Mouse (Mus musculus): ENCODE measurements around the gene Chadl. TPM values are rescaled to one million over a fixed set of nuclear protein-coding genes. Genes with fewer than 3 reads are reported as not detected.
A peak's percentile ranks its signal among the peaks of the same experiment; 100 is the strongest.
"Not testable (repeated sequence)": the region's sequence is repeated elsewhere in the genome, so short reads cannot be mapped to it uniquely, and the experiment has no call there.

Gene Chadl
- 1 to 10 TPM; 1.8 to 3.0 TPM for total RNA-seq (2021)
- long read RNA-seq, experiment 1, partial matches to known transcripts = 4 of 6 reads
- long read RNA-seq, experiment 1, other reads (novel, unspliced or antisense) = 1 of 6 reads
- long read RNA-seq, experiment 2, partial matches to known transcripts = 11 of 17 reads
- long read RNA-seq, experiment 2, other reads (novel, unspliced or antisense) = 1 of 17 reads

- DNase-seq (ENCODE audit: low spot score in 2 of 2) = no peak
Measured at GRCm38 (mm10) chr15:81697175-81697574, at the start of gene Chadl. Gene Chadl (minus strand): TSS chr15:81697287.

- peak; percentile 56 to 67 for DNase-seq (ENCODE audit: low spot score in 2 of 2)
Measured at GRCm38 (mm10) chr15:81745601-81746114, 48.6 kb upstream of the Chadl start.

DNA sequence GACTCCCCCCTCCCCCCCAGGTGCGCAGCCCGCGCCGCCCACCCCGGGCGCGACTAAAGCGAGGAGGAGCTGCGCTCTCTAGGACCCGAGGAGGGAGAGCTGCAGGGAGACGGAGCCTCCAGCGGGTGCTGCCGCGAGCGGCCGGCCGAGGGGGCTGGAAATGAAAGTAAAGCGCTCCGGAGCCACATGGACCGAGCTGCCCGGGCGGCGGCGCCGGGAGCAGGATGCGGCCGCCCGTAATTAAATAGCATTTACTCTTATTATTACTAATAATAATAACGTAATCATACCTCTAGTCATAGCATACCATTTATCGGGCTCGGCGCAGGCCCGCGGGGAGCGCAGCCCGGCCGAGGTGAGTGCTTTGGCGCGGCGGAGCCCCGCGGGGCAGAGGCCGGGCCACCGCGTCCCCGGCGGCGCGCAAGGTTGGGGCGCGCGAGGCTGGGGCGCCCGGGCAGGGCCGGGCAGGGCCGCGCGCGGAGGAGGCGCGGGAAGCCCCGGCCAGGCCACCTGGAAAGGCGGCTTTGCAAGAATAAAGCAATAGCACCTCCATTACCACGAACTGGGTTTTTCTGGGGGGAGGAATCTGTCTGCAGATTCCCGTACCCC lies 48.0 kb upstream of the Chadl start, which contains the start of the genes Zc3h7b and Rangap1:
Zc3h7b (plus strand) TSS at position 66 of the 609 bp plus-strand sequence.
Rangap1 (minus strand) TSS at position 539 of the 609 bp plus-strand sequence.
- peak; percentile 72 to 79 for DNase-seq (ENCODE audit: low spot score in 2 of 2)

- DNase-seq (ENCODE audit: low spot score in 2 of 2) = not testable (repeated sequence)
Measured at GRCm38 (mm10) chr15:81742368-81742767, 45.3 kb upstream of the Chadl start.

DNA sequence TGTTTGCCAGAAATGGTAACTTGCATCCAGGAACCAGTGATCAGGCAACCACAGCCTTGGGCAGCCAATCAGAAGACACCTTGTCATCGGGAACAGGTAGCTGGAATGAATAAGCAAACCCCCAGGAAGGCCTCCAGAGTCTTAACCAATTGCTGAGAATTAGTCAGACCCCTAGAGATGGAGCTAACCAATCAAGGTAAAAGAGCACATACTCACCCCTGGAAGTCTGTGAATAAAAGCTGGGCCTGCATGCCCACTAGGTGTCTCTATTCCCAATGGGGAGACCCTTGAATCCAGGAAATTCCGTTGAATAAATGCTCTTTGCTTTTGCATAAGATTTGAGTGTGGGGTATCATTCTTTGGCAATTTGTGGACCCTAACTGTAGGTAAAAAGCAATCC lies 42.8 kb upstream of the Chadl start:
- DNase-seq (ENCODE audit: low spot score in 2 of 2) = no peak

- DNase-seq (ENCODE audit: low spot score in 2 of 2) = no peak
Measured at GRCm38 (mm10) chr15:81739296-81739695, 42.2 kb upstream of the Chadl start.

DNA sequence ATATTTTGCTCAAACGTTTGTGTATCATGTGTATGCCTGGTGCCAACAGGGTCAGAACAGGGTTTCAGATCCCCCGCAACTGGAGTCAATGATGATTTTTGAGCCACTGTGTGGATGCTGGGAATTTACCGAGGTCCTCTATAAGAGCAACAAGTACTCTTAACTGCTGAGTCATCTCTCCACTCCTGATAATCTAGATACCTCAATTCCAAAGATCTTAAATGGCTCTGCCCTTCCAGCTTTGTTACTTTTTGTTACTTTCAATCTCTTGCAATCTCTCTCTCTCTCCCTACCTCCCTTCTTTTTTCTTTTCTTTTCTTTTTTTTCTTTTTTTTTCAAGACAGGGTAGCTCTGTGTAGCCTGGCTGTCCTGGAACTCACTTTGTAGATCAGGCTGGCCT lies 38.0 kb upstream of the Chadl start:
- DNase-seq (ENCODE audit: low spot score in 2 of 2) = no peak

DNA sequence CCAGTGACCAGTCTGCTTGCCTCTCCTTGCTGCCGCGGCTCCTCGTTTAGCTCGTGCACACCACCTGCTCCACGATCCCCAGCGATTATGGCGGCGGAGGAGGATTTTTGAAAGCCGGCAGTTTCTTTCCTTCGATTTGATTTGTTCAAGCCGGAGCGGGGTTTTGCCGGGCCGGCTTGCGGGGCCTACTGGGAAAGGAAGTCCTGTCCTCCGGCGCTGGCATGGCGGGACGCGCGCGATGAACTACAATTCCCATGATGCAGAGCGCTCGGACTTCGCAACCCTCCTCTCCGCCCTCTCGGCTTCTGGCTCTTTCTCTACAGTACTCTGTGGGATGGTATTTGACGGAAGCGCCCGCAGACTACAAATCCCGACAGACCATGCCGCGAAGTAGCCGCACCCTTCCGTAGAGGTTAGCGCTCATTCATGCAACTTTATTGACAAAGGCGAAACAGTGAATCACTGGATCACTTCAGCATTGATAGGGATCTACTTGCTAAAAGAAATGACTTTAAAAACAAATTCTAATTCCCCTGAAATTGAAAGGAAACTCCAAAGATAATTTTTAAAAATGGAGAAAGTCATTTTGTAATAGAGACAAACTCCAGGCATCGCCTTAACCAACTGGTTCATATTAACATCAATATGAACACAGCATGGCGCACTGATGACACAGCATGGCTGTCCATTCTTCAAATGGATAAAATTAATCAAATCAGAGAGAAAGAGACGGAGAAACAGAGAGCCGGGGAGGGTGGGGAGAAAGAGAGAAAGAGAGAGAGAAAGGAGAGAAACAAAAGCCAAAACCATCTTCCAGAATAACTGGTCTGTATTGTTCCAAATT lies 32.9 kb upstream of the Chadl start:
- DNase-seq (ENCODE audit: low spot score in 2 of 2) = peak; percentile 89 to 91

DNA sequence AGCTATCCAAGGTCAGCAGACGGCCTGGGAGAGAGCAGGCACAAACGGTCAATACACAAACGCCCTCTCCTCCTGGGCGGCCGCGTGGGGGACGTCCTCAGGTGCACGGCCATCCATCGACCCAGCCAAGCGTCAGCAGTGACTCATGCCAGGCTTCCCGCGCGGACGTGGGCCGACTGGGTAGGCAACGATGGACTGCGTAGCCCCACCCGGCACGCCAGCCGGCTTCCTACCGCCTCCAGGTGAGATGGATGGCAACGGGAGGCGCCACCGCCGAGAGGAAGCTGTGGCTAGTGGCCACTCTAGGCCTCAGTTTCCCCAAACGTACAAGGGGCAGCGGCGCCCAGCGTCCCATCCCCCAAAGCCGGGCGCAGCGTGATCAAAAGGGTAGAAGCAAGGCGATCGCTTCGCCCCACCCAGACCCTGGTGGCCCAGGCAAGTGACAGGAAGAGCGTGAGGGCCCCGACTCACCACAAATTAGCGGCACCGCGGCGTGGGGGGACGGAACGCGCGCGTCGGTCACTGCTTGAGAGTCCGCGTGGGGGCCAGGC lies 32.2 kb upstream of the Chadl start:
- DNase-seq (ENCODE audit: low spot score in 2 of 2) = peak; percentile 23 to 47

- no peak for DNase-seq (ENCODE audit: low spot score in 2 of 2)
Measured at GRCm38 (mm10) chr15:81725965-81726364, 28.9 kb upstream of the Chadl start.

GRCm38 (mm10) chr15:81723653-81724052 lies 26.6 kb upstream of the Chadl start:
- DNase-seq (ENCODE audit: low spot score in 2 of 2) = no peak

GRCm38 (mm10) chr15:81722361-81722760 lies 25.3 kb upstream of the Chadl start:
- no peak for DNase-seq (ENCODE audit: low spot score in 2 of 2)

DNA sequence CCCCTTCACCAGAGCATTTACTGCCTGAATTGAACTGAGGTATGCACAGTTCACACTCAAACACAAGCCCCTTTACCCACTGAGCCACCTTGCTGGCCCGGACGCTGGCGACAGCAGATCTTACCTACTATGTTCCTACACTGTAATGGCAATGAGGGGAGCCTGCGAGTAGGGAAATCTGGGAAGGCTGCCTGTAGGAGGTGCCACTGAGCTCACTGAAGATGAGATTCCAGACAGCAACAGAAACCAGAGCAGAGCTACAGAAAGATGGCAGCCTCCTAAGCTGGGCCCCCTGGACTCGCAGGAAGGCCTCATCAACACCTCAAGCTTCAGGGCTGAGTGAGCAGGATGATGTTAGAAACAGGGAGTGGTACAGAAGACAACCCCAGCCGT lies 22.0 kb upstream of the Chadl start:
- DNase-seq (ENCODE audit: low spot score in 2 of 2) = no peak

- DNase-seq (ENCODE audit: low spot score in 2 of 2) = no peak
Measured at GRCm38 (mm10) chr15:81718336-81719138, 21.4 kb upstream of the Chadl start.

GRCm38 (mm10) chr15:81713742-81714141 lies 16.7 kb upstream of the Chadl start:
- DNase-seq (ENCODE audit: low spot score in 2 of 2) = no peak

DNA sequence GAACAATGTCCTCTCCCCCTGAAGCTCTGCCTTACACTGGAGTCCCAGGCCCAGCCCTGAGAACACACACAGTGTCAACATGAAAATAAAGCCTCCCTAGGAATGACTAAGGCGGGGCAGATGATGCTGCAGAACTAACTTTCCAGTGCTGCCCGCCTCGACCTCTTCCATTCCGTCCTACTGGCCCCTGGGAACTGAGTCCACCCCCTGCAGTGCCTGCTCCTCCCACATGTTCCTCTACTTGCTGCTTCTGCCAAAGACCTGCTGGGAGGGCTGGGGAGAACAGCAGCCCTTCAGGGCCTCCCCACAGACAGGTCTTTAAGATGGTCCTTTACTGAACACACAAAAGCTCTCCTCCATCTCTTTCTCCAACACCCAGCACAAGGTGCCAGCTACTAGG lies 13.7 kb upstream of the Chadl start:
- DNase-seq (ENCODE audit: low spot score in 2 of 2) = no peak

DNA sequence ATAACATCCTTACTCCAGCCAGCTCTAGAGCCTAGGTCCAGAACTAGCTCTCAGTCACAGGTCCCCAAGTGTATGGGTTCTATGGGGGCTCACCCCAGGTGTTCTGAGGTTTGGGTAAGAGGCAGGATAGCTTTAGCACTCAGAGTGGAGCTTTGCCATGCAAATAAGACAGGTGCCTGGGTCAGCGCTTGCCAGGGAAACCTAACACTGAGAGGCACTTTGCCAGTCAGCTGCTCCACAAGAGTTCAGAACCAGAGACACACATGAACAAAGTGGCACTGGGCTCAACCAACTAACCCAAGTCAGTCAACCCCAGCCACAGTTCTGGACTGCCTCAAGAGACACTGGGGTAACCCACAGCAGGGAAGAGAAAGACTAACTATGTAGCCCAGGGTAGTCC lies 12.6 kb upstream of the Chadl start:
- no peak for DNase-seq (ENCODE audit: low spot score in 2 of 2)

DNA sequence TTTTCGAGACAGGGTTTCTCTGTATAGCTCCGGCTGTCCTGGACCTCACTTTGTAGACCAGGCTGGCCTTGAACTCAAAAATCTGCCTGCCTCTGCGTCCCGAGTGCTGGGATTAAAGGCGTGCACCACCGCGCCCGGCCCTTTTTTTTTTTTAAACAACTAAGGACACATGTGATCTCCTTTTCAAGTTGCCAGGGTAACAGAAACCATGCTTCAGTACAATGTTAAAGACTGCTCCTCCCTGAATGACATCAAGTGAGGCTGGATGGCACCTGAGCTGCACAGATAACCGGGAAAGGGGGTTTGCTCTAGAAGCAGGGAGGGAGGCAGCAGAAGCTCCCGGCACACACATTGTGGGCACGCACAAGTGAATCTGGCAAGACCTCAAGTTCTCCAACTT lies 11.9 kb upstream of the Chadl start:
- no peak for DNase-seq (ENCODE audit: low spot score in 2 of 2)

GRCm38 (mm10) chr15:81703094-81703489 lies 6.0 kb upstream of the Chadl start:
- DNase-seq (ENCODE audit: low spot score in 2 of 2) = no peak

DNA sequence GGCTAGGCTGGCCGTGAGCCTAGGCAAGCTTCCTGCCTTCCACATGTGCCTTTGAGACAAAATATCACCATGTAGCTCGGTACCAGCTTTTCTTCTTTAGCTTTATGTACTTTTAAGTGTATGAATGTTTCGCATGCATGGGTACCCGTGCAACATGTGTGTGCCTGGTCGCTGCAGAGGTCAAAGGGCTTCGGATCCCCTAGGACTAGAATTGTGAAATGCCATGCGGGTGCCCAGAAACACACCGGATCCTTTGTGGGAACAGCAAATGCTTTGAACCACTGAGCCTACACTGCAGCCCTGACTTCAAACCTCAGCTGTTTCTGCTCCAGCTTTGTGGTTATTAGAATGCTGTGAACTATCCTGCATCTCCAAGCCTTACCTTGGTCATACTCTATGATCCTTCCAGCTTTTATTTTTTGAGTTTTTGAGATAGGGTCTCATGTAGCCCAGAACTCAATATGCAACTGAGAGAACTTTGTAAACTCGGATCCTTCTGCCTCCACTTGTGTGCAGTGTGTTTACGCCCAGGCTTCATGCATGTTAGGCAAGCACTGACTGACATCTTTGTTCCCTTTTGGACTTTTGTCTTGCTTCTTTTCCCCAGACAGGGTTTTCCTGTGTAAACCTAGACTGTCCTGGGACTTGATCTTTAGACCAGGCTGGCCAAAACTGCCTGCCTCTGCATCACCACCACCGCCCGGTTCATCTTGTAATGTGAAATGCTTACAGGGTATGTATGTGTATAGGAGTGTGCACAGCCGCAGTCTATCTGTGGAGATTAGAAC lies 5.4 kb upstream of the Chadl start:
- no peak for DNase-seq (ENCODE audit: low spot score in 2 of 2)
